Mouse (Mus musculus) cerebellum, adult 2 months (tissue): ENCODE data around the gene Mid1.
"Not testable (repeated sequence)": the region's sequence is repeated elsewhere in the genome, so short reads cannot be mapped to it uniquely, and the experiment has no call there.

Experiments used
- CTCF ChIP-seq: fragments of 200-500 bp; IDR thresholded peaks from 2 replicates; pipeline ENCODE4 v1.5.1; 2011; ENCODE audit warnings: low read depth, mild to moderate bottlenecking, control low read depth, low read length, moderate library complexity, borderline replicate concordance; ENCODE audit not compliant: insufficient read depth
- POLR2A ChIP-seq: fragments of 200-500 bp; IDR thresholded peaks from 2 replicates; pipeline ENCODE4 v1.6.1; 2011; ENCODE audit warnings: low read length, control low read depth, borderline replicate concordance; ENCODE audit not compliant: insufficient read depth

GRCm38 (mm10) chrX:170008179-170008467, 323.1 kb downstream of the Mid1 start:
- not testable (repeated sequence) for TF ChIP-seq POLR2A, CTCF
